17 mouse cellular contexts compared by ENCODE assay signal in genomic region chr13:96849752-96850151, GRCm38 (mm10).
"Had no signal": no experiment of that assay in that cellular context is flagged by ENCODE, and none has a peak within 500 bp of the region (broad histone marks: within the 10 kb centered on the region; RNA-seq: fewer than 3 reads in every experiment).

No protein-coding gene starts in this region.

- H3K36me3 ChIP-seq: lung, embryonic 15.5 days; midbrain, embryonic 10.5 days; midbrain, embryonic 12.5 days; neural tube, embryonic 13.5 days; neural tube, embryonic 15.5 days had no signal

- H3K27me3 ChIP-seq: lung, embryonic 15.5 days; midbrain, embryonic 12.5 days; neural tube, embryonic 13.5 days; neural tube, embryonic 15.5 days had no signal

- DNase-seq: liver, postnatal 0 days; lung, adult 2 months; lung, postnatal 14 days; lung, postnatal 4 days; midbrain, embryonic 14.5 days; right cerebral cortex, postnatal 14 days; thymus, adult 18-20 months; thymus, postnatal 14 days; thymus, postnatal 36 days had no signal

- H3K4me1 ChIP-seq: lung, embryonic 15.5 days; midbrain, embryonic 10.5 days; midbrain, embryonic 12.5 days; neural tube, embryonic 13.5 days; neural tube, embryonic 15.5 days had no signal

- H3K4me3 ChIP-seq: lung, embryonic 15.5 days; midbrain, embryonic 10.5 days; midbrain, embryonic 12.5 days; myocyte; neural tube, embryonic 13.5 days; neural tube, embryonic 15.5 days had no signal

- ATAC-seq: liver, postnatal 0 days; lung, postnatal 0 days; midbrain, embryonic 16.5 days had no signal

- H3K27ac ChIP-seq: lung, embryonic 15.5 days; midbrain, embryonic 10.5 days; midbrain, embryonic 12.5 days; neural tube, embryonic 13.5 days; neural tube, embryonic 15.5 days had no signal
